Mouse (Mus musculus) heart, postnatal 0 days (tissue): ENCODE measurements around the gene Ybx3.

Experiments
- CTCF ChIP-seq: IDR thresholded peaks from 2 replicates; pipeline ENCODE4 v1.5.1; 2016; ENCODE audit warnings: antibody characterized with exemption, control low read depth, low read depth
- EP300 ChIP-seq: IDR thresholded peaks from 2 replicates; pipeline ENCODE4 v1.6.1; 2016; ENCODE audit warnings: antibody characterized with exemption, low read depth

GRCm38 (mm10) chr6:131411116-131411843, 23.0 kb upstream of the Ybx3 start:
- no peak for TF ChIP-seq CTCF
- no peak for TF ChIP-seq EP300
